Mouse (Mus musculus) liver (tissue): Measurements from ENCODE around the gene Igfbp3.
"Not testable (repeated sequence)": the region's sequence is repeated elsewhere in the genome, so short reads cannot be mapped to it uniquely, and the experiment has no call there.

Experiments used
- DNase-seq: peaks from one replicate; pipeline ENCODE4 v3.0.0-alpha.2; 2020; ENCODE audit warnings: mixed read lengths

The Igfbp3 gene

GRCm38 (mm10) chr11:7213501-7214341 is at the start of gene Igfbp3:
TSS of gene Igfbp3 (minus strand) at chr11:7213923.
- peak; percentile 35 for DNase-seq

DNA sequence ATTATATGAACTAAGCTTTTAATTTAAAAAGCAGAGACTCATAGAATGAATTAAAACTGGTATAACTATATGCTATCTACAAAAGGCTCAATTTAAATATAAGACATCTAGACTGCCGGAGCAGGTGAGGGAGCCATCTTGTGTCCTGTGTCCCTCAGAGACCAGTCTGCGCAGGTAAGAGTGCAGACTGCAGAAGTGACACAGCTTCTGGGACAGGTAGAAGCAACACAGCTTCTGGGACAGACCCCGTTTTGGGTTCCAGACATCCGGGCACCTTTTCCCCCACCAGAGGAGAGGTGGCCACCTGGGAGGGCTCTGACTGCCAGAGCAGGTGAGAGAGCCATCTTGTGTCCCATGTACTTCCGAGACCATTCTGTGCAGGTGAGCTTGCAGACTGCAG is 37.1 kb upstream of the Igfbp3 start:
- DNase-seq, result no peak

DNA sequence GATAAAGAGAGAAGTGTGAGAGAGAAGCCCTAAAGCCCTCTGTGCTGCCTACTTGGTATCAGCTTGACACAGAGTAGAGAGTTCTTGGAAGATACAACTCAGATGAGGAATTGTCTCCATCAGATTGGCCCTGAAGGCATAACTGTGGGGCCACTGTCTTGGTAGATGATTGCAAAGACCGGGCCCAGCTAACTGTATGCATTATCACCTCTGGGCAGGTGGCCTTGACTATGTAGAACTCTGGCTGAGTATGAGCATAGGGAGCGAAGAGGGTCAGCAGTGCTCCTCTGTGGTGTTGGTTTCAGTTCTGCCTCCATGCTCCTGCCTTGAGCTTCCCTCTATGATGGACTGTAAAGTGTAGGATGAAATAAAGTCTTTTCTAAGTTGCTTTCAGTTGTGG is 36.7 kb upstream of the Igfbp3 start:
- DNase-seq, result no peak

DNA sequence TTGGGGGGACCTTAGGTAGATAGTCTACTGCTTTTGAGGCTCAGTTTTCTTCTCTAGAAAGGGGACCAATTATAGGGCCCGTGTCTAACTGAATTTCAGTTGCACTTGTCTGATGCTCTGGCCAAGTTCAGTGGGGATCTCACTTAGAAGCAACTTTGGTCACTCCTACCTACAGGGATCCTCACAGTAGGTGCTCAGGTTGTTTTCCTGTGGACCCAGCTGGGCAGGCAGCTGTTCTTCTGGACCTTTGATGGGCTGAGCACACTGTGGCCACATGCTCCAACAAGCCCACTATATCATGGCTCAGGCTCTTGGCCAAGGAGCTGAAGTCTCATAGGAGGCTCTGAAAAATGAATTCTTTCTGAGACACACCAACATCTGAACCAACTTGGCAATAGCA is 31.1 kb upstream of the Igfbp3 start:
- DNase-seq, result no peak

- DNase-seq, result no peak
These were observed 25.5 kb upstream of the Igfbp3 start for GRCm38 (mm10) chr11:7239041-7239740.

- no peak for DNase-seq
These were observed 24.8 kb upstream of the Igfbp3 start for GRCm38 (mm10) chr11:7238546-7238945.

DNA sequence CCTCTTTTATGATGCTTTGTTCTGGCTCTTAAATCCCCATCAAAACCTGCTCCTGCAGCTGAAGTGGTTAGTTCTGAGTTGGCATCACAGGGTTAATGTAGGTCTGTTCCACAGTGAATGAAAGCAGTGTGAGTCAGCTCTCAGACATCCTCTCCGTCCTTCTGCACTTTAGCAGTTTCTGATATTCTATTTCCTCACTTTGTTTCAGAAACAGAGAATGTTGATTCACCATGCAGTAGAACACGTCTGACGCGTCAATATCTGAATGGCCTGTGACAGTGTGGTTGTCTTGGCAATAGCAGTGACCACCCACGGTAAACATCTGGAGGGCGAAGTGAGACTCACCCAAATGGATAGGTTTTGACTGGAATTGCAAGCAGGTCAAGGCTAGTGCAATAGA is 24.0 kb upstream of the Igfbp3 start:
- no peak for DNase-seq

- DNase-seq, result no peak
These were observed 23.0 kb upstream of the Igfbp3 start for GRCm38 (mm10) chr11:7236751-7237150.

DNA sequence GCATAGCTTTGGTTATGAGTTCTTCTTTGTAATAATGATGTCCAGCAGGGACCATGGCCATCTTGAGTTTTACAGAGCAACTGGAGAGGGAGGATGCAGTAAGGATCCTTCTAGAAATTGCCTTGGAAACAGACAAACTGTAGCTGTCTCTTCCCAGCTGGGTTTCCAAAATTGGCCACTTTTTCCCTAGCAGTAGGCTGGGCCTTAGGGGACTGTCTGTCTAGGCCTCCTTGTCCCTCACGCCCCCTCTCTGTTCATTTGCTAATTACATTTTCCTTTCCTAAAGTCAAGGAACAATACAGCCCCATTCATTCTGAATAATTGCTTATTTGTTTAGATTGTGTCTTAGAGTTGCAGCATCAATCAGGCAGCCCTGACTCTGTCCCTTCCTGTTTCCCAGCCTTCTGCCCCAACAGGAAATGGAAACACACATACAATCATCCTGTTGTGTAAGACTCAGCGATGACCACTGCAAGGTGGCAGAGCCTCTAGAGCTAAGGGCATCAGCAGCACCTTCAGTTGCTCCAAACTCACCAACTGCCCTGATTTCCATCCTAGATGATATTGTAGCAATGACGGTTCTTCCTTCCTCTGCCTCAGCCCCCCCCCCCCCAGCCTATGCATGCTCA is 21.4 kb upstream of the Igfbp3 start:
- DNase-seq, result no peak

GRCm38 (mm10) chr11:7234436-7234835 is 20.7 kb upstream of the Igfbp3 start:
- DNase-seq, result no peak

DNA sequence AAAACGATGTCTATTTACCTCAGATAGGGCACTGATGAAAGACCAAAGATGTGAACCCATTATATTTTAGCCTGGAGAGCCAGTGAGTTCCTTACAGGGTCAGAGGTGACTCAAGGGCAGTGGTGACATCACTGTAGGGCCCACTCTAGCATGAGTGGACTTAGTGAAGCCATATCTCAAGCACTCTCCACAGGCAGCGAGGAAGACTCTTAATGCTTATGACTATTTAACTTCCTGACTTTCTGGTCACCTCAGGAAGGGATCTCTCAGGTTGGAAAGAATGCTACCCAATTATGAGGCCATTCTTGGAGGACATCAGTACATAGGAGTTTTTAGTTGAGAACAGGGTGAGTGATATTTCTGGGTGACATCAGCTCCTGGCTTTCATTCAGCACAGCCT is 19.6 kb upstream of the Igfbp3 start:
- no peak for DNase-seq

GRCm38 (mm10) chr11:7231958-7232357 is 18.2 kb upstream of the Igfbp3 start:
- no peak for DNase-seq

GRCm38 (mm10) chr11:7230000-7230399 is 16.3 kb upstream of the Igfbp3 start:
- DNase-seq, result no peak

- no peak for DNase-seq
These were observed 14.4 kb upstream of the Igfbp3 start for GRCm38 (mm10) chr11:7228107-7228506.

- DNase-seq, result no peak
These were observed 13.3 kb upstream of the Igfbp3 start for GRCm38 (mm10) chr11:7226810-7227550.

DNA sequence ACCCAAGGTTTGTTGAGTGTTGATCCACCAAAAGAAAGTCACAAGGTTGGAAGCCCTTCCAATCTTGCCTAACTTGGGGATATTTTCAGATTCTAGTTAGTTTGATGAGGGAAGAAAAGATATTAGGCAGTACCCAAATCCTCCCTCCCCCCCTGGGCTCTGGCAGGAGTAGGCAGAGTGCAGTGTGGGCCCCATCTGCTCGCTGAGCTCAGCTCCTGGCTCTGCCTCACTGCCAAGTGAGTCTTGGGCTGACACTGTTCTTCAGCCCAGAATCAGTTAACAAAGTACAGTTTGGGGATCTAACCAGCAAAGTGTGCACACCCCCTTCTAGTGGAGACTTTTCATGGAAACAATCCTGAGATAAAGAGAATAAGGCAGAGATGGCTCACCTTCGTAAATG is 12.5 kb upstream of the Igfbp3 start:
- DNase-seq, result no peak

GRCm38 (mm10) chr11:7221826-7222225 is 8.1 kb upstream of the Igfbp3 start:
- not testable (repeated sequence) for DNase-seq

- peak; percentile 55 for DNase-seq
These were observed 2.0 kb upstream of the Igfbp3 start for GRCm38 (mm10) chr11:7215703-7216102.

GRCm38 (mm10) chr11:7214761-7215160 is 1.0 kb upstream of the Igfbp3 start:
- DNase-seq, result no peak

DNA sequence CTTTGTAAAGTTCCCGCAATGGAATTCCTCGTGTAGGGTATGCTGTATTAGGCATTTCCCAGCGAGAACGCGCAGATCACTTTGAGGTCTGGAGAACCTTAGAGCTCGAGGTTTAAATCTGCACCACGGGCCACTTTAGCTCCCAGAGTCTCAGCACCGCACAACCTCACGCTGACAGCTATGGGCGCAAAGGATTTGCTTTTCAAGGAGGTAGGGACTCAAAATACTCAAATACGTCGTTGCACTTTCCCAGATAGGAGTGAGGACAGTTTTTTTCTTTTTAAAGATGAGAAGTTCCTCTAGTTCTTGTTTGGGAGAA is 578 bp upstream of the Igfbp3 start:
- DNase-seq, result no peak

DNA sequence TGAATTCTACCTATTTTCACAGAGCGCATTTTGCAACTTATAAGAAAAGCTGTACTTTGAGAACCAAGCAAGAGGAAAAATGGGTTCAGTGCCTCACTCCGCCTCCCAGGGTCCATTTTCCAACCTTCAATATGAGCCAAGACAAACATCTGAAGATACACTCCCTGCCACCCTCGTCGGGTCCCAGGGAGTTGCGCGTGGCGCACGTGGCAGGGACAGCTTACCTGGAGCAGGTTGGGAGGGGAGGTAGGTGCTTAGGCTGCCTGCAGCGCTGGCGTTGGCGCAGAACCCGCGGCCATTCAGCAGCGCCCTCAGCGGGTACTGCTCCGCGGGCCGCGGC is 592 bp downstream of the Igfbp3 start:
- DNase-seq, result no peak

DNA sequence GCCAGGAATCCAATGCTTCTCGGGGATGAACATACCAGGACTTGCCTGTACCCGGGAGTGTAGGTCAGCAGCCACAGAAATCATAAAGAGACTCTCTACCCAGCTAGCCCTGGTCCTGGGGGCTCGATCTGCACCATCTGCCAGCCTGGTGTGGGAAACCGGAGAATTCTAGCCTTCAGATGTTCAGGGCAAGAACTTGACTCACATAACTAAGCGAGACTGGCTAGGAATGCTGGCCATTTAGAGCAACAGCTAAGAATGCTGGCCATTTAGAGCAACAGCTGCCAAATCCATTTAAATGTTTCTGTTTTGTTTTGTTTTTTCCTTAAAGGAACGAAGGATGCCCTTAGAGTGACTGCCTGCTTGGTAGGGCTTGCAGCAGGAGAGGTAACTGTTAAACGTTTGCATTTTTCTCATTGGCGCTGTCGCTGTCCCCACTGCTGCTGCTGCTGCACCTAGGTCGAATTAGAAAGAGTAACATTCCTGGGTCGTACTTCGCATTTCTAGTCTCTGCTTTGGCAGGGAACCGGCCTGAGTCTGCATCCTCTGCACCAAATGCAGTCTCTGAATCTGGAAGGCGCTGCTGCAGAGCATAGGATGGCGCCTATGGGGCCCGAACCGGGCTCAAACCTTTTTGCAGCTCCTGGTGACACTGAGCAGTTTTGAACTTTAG is 1.5 kb downstream of the Igfbp3 start:
- no peak for DNase-seq

DNA sequence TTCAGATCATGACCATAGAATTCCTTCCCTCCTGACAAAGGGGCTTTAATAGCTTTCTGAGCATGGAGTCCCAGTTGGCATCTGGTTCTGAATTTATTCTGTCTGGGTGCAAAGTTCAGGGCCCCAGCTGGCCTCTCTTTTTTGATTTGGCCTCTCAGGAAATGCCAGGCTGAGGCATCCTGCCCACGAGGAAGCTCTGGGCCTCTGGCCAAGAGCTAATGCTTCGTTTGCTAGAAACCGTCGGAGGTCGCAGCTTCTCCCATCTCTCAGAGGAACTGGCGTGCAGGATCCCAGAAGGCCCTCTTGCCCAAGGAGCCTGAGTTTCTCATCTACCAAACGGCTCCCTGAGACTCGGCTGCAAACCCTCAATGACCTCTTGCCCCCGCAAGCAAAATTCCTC is 2.5 kb downstream of the Igfbp3 start:
- no peak for DNase-seq
